Mouse (Mus musculus): Measurements from ENCODE around the gene Fcrls.

DNA sequence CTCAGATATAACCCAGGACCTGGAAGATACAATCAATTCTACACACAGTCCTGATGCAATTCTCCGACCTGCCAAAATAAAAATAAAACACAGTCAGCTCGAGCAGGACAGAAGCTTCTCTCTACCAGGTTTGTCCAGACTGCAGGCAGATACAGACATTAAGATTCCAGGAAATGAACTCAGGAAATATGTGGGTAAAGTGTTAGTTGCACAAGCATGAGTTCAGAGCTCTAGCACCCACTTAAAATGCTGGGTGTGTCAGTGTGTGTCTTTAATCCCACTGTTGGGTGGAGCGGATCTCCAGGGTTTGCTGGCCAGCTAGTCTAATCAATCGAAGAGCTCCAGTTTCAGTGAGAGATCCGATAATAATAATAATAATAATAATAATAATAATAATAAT, 3.0 kb upstream of the Fcrls start:
- TF ChIP-seq FLI1 (IDR thresholded peaks at IDR 0.05; ENCODE audit: low read length) (no peak), GATA1 (IDR thresholded peaks at IDR 0.05; ENCODE audit: borderline replicate concordance, low read length) (no peak)
